Mouse (Mus musculus): Measurements from ENCODE around the gene Mitd1. TPM values are rescaled to one million over a fixed set of nuclear protein-coding genes. Genes with fewer than 3 reads are reported as not detected.

The Mitd1 gene
- 12.3 and 17.3 TPM in 2 replicates for polyA plus RNA-seq (2014; fragmentation: Nextera tagmentation; extraction: Ambion mirVana)

DNA sequence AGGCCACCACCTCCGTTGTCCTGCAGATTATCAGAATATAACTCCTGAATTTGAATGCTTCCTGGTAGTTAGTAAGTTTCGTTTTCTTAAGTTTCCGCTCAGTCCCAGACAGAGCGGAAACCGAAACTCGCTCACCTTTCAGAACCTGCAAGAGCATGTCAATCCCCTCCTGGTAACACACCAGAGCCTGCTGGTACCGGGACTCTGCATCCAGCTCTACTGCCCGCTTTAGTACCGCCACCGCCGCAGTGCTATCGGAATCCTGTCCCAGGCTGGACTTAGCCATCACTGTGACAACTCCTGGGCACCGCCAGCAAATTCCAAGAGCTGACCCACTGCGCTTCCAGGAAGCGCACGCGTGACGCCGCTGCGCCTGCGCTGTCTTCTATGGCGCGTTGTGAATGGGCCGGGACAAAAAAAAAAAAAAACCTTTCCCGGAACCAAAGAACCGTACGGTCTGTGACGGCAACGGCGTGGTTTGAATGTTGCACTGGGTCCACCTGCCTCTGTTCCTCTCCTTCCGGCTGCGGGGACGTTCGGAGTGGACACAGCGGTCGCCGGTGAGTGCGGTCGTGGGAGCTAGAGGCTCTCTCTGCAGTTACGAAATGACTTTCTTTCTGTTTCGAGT is at the start of gene Mitd1, which contains the start of gene Mrpl30:
Gene Mitd1, minus strand, starts transcription at position 387 of the 628 bp plus-strand sequence.
Gene Mrpl30, plus strand, starts transcription at position 453 of the 628 bp plus-strand sequence.
- peak; percentile 92 for ATAC-seq (ENCODE audit: low read depth)
- Histone ChIP-seq H3K4me3 (ENCODE audit: low read depth, low read length) (peak within 1 kb of the TSS; percentile 51), H3K27ac (ENCODE audit: low read depth, low read length) (peak within 1 kb of the TSS; percentile 30; the same call in 1 of the 2 replicates), H3K36me3 (ENCODE audit: control insufficient read depth, insufficient read depth, low read length) (peaks cover 6% of the 10 kb centered on the region; the same call in 1 of the 2 replicates), H3K4me2 (ENCODE audit: low read depth, low read length) (peak within 1 kb of the TSS; percentile 79), H3K4me1 (ENCODE audit: control insufficient read depth, insufficient read depth, low read length) (peaks cover 13% of the 10 kb centered on the region; the same call in 1 of the 2 replicates), H3K9ac (replicated peaks; ENCODE audit: low read depth, low read length) (peak within 1 kb of the TSS; percentile 52), H3K27me3 (ENCODE audit: control insufficient read depth, insufficient read depth, low read length) (no peaks in the 10 kb centered on the region), H3K9me3 (ENCODE audit: control insufficient read depth, low read length) (no peaks in the 10 kb centered on the region)
- WGBS, result under 1% methylated on average over 41 of the region's 41 CpGs

DNA sequence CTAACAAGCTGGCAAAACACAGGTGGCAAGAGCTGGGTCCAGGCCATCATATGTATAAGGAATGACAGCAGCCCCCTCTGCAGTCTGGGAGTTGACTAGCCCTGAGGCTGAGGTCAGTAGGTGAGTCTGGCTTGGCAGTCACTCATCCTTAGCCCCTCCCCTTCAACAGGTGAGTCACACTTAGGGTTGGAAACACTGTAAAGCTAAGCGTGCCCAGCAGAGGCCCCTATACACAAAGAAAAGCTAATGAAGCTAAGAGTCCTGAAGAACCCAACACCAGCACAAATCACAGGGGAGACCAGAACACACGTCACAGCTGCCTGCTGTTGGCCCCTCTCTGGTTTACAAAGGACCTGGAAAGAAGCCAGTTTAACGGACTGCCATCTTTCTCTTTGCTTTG is 41.6 kb upstream of the Mitd1 start:
- Histone ChIP-seq H3K4me2 (ENCODE audit: low read depth, low read length) (no peak overlapping the region), H3K36me3 (ENCODE audit: control insufficient read depth, insufficient read depth, low read length) (no peaks in the 10 kb centered on the region), H3K4me3 (ENCODE audit: low read depth, low read length) (no peak overlapping the region), H3K27me3 (ENCODE audit: control insufficient read depth, insufficient read depth, low read length) (no peaks in the 10 kb centered on the region), H3K27ac (ENCODE audit: low read depth, low read length) (no peak overlapping the region), H3K9me3 (ENCODE audit: control insufficient read depth, low read length) (no peaks in the 10 kb centered on the region), H3K4me1 (ENCODE audit: control insufficient read depth, insufficient read depth, low read length) (no peaks in the 10 kb centered on the region), H3K9ac (replicated peaks; ENCODE audit: low read depth, low read length) (no peak overlapping the region)
- no peak for ATAC-seq (ENCODE audit: low read depth)
- WGBS, result 18% methylated on average over 3 of the region's 3 CpGs

- Histone ChIP-seq H3K36me3 (ENCODE audit: control insufficient read depth, insufficient read depth, low read length) (no peaks in the 10 kb centered on the region), H3K4me2 (ENCODE audit: low read depth, low read length) (no peak overlapping the region), H3K27ac (ENCODE audit: low read depth, low read length) (no peak overlapping the region), H3K27me3 (ENCODE audit: control insufficient read depth, insufficient read depth, low read length) (no peaks in the 10 kb centered on the region), H3K9ac (replicated peaks; ENCODE audit: low read depth, low read length) (no peak overlapping the region), H3K4me1 (ENCODE audit: control insufficient read depth, insufficient read depth, low read length) (no peaks in the 10 kb centered on the region), H3K9me3 (ENCODE audit: control insufficient read depth, low read length) (no peaks in the 10 kb centered on the region), H3K4me3 (ENCODE audit: low read depth, low read length) (no peak overlapping the region)
- 85% methylated on average over 8 of the region's 8 CpGs for WGBS
- ATAC-seq (ENCODE audit: low read depth), result no peak
These were observed 35.8 kb upstream of the Mitd1 start for GRCm38 (mm10) chr1:37925971-37926370.

GRCm38 (mm10) chr1:37922536-37922935 is 32.3 kb upstream of the Mitd1 start:
- no peaks in the 10 kb centered on the region for H3K36me3 ChIP-seq (ENCODE audit: control insufficient read depth, insufficient read depth, low read length)
- no peak for ATAC-seq (ENCODE audit: low read depth)
- no peak overlapping the region for H3K9ac ChIP-seq (replicated peaks; ENCODE audit: low read depth, low read length)
- WGBS, result 36% methylated on average over 8 of the region's 8 CpGs
- H3K4me3 ChIP-seq (ENCODE audit: low read depth, low read length), result no peak overlapping the region
- H3K27ac ChIP-seq (ENCODE audit: low read depth, low read length), result no peak overlapping the region
- no peaks in the 10 kb centered on the region for H3K9me3 ChIP-seq (ENCODE audit: control insufficient read depth, low read length)
- no peaks in the 10 kb centered on the region for H3K27me3 ChIP-seq (ENCODE audit: control insufficient read depth, insufficient read depth, low read length)
- no peaks in the 10 kb centered on the region for H3K4me1 ChIP-seq (ENCODE audit: control insufficient read depth, insufficient read depth, low read length)
- H3K4me2 ChIP-seq (ENCODE audit: low read depth, low read length), result no peak overlapping the region

DNA sequence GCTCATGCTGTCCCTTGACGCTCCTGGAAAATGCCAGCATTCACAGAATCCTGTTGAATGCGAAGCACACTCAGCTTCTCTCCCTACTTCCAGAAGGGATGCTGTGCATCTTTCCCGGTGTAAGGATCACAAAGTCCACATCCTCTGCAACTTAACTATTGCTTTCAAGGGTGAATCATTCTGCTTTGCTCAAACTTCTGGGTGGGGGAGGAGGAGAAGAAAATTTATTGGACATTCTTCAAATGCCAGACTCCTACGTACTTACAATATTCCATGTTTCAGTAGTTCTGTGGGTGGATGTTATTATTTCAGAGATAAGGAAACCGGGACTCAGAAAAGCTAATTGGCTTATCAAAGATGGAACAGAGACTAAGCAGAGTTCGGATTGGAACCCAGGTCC is 27.9 kb upstream of the Mitd1 start:
- no peak overlapping the region for H3K27ac ChIP-seq (ENCODE audit: low read depth, low read length)
- H3K4me1 ChIP-seq (ENCODE audit: control insufficient read depth, insufficient read depth, low read length), result no peaks in the 10 kb centered on the region
- ATAC-seq (ENCODE audit: low read depth), result no peak
- H3K27me3 ChIP-seq (ENCODE audit: control insufficient read depth, insufficient read depth, low read length), result no peaks in the 10 kb centered on the region
- no peak overlapping the region for H3K4me2 ChIP-seq (ENCODE audit: low read depth, low read length)
- no peaks in the 10 kb centered on the region for H3K9me3 ChIP-seq (ENCODE audit: control insufficient read depth, low read length)
- WGBS, result 84% methylated on average over 6 of the region's 6 CpGs
- H3K36me3 ChIP-seq (ENCODE audit: control insufficient read depth, insufficient read depth, low read length), result no peaks in the 10 kb centered on the region
- no peak overlapping the region for H3K9ac ChIP-seq (replicated peaks; ENCODE audit: low read depth, low read length)
- H3K4me3 ChIP-seq (ENCODE audit: low read depth, low read length), result no peak overlapping the region

DNA sequence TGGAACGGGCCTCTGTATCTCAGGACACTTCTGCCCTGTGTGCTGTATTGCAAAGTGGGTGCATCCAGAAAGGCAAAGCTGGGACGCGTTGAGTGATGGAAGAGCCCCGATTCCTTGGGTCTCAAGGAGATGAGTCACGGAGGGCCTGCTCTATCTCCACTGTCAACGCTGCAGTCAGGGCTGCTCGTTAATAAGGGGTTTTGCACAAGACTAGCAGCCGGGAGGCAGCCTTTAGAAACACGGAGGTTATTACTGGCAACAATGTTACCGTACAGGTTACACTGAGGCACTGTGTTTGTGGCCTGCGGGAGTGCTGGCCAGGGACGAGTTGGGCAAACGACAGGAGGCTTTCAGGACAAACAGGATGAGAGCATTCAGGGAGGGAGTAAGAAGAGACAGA is 27.5 kb upstream of the Mitd1 start:
- no peak for ATAC-seq (ENCODE audit: low read depth)
- Histone ChIP-seq H3K9ac (replicated peaks; ENCODE audit: low read depth, low read length) (no peak overlapping the region), H3K4me3 (ENCODE audit: low read depth, low read length) (no peak overlapping the region), H3K4me2 (ENCODE audit: low read depth, low read length) (no peak overlapping the region), H3K9me3 (ENCODE audit: control insufficient read depth, low read length) (no peaks in the 10 kb centered on the region), H3K27ac (ENCODE audit: low read depth, low read length) (no peak overlapping the region), H3K27me3 (ENCODE audit: control insufficient read depth, insufficient read depth, low read length) (no peaks in the 10 kb centered on the region), H3K4me1 (ENCODE audit: control insufficient read depth, insufficient read depth, low read length) (no peaks in the 10 kb centered on the region), H3K36me3 (ENCODE audit: control insufficient read depth, insufficient read depth, low read length) (no peaks in the 10 kb centered on the region)
- WGBS, result 81% methylated on average over 13 of the region's 13 CpGs

DNA sequence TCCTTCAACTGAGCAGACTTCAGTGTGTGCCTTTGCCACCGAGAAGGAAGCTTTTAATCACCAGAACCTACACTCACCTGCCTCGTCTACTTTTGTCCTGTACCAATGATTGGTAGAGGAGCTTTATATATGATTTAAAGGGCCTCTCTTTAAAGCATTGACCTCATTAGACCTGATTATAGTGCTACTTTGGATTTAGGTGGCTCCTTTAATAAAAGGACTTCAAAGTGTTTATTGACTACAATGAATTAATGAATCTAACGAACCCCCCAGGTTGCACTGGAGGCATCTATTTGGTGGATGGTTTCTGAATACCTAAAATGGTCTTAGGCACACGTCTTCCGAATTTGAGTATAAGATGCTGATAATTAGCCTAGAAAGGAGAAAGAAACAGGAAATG is 26.2 kb upstream of the Mitd1 start, which contains the start of gene Lyg2:
Gene Lyg2, minus strand, starts transcription at position 101 of the 400 bp plus-strand sequence.
- no peak within 1 kb of the TSS for H3K4me3 ChIP-seq (ENCODE audit: low read depth, low read length)
- no peaks in the 10 kb centered on the region for H3K9me3 ChIP-seq (ENCODE audit: control insufficient read depth, low read length)
- WGBS, result 80% methylated on average over 5 of the region's 5 CpGs
- no peak within 1 kb of the TSS for H3K4me2 ChIP-seq (ENCODE audit: low read depth, low read length)
- no peak for ATAC-seq (ENCODE audit: low read depth)
- H3K36me3 ChIP-seq (ENCODE audit: control insufficient read depth, insufficient read depth, low read length), result no peaks in the 10 kb centered on the region
- H3K9ac ChIP-seq (replicated peaks; ENCODE audit: low read depth, low read length), result no peak within 1 kb of the TSS
- no peak within 1 kb of the TSS for H3K27ac ChIP-seq (ENCODE audit: low read depth, low read length)
- no peaks in the 10 kb centered on the region for H3K4me1 ChIP-seq (ENCODE audit: control insufficient read depth, insufficient read depth, low read length)
- no peaks in the 10 kb centered on the region for H3K27me3 ChIP-seq (ENCODE audit: control insufficient read depth, insufficient read depth, low read length)

GRCm38 (mm10) chr1:37912751-37913150 is 22.5 kb upstream of the Mitd1 start:
- Histone ChIP-seq H3K9me3 (ENCODE audit: control insufficient read depth, low read length) (no peaks in the 10 kb centered on the region), H3K4me1 (ENCODE audit: control insufficient read depth, insufficient read depth, low read length) (no peaks in the 10 kb centered on the region), H3K27me3 (ENCODE audit: control insufficient read depth, insufficient read depth, low read length) (no peaks in the 10 kb centered on the region), H3K9ac (replicated peaks; ENCODE audit: low read depth, low read length) (no peak overlapping the region), H3K27ac (ENCODE audit: low read depth, low read length) (no peak overlapping the region), H3K4me2 (ENCODE audit: low read depth, low read length) (no peak overlapping the region), H3K36me3 (ENCODE audit: control insufficient read depth, insufficient read depth, low read length) (no peaks in the 10 kb centered on the region), H3K4me3 (ENCODE audit: low read depth, low read length) (no peak overlapping the region)
- no peak for ATAC-seq (ENCODE audit: low read depth)
- WGBS, result 81% methylated on average over 2 of the region's 2 CpGs

GRCm38 (mm10) chr1:37903178-37903577 is 13.0 kb upstream of the Mitd1 start:
- H3K36me3 ChIP-seq (ENCODE audit: control insufficient read depth, insufficient read depth, low read length), result peaks cover 10% of the 10 kb centered on the region
- H3K27ac ChIP-seq (ENCODE audit: low read depth, low read length), result no peak overlapping the region
- H3K27me3 ChIP-seq (ENCODE audit: control insufficient read depth, insufficient read depth, low read length), result no peaks in the 10 kb centered on the region
- WGBS, result 39% methylated on average over 6 of the region's 6 CpGs
- H3K9me3 ChIP-seq (ENCODE audit: control insufficient read depth, low read length), result no peaks in the 10 kb centered on the region
- no peak overlapping the region for H3K9ac ChIP-seq (replicated peaks; ENCODE audit: low read depth, low read length)
- no peak overlapping the region for H3K4me3 ChIP-seq (ENCODE audit: low read depth, low read length)
- no peaks in the 10 kb centered on the region for H3K4me1 ChIP-seq (ENCODE audit: control insufficient read depth, insufficient read depth, low read length)
- ATAC-seq (ENCODE audit: low read depth), result no peak
- no peak overlapping the region for H3K4me2 ChIP-seq (ENCODE audit: low read depth, low read length)

Data from neural tube, embryonic 14.5 days (tissue).